Mouse (Mus musculus): ENCODE measurements around the gene Snrnp25.

GRCm38 (mm10) chr11:32238093-32238860 is 33.1 kb downstream of the Snrnp25 start:
- TF ChIP-seq CTCF (conservative IDR thresholded peaks at IDR 0.05 in 1 of 2, IDR thresholded peaks at IDR 0.05 in 1 of 2; ENCODE audit: low read depth in 2 of 2, low read length in 2 of 2), result peak; percentile 97 to 98
- TF ChIP-seq POLR2AphosphoS2 (IDR thresholded peaks at IDR 0.05; ENCODE audit: low read depth, low read length), result no peak
- TF ChIP-seq NELFE (IDR thresholded peaks at IDR 0.05; ENCODE audit: low read depth, low read length), result peak; percentile 66
- no peak for TF ChIP-seq MAFK (IDR thresholded peaks at IDR 0.05; ENCODE audit: insufficient replicate concordance, low read length)
- no peak for TF ChIP-seq BHLHE40 (IDR thresholded peaks at IDR 0.05; ENCODE audit: low read depth, low read length)
- TF ChIP-seq ZNF384 (IDR thresholded peaks at IDR 0.05; ENCODE audit: low read depth, low read length), result no peak
- TF ChIP-seq POLR2A (IDR thresholded peaks at IDR 0.05; ENCODE audit: low read depth, low read length), result no peak
- no peak for TF ChIP-seq TCF12 (IDR thresholded peaks at IDR 0.05; ENCODE audit: low read depth, low read length)
- TF ChIP-seq ZKSCAN1 (IDR thresholded peaks at IDR 0.05; ENCODE audit: borderline replicate concordance, low read depth, low read length), result no peak
- TF ChIP-seq ZC3H11A (IDR thresholded peaks at IDR 0.05; ENCODE audit: low read depth, low read length), result peak; percentile 94
- no peak for TF ChIP-seq HCFC1 (IDR thresholded peaks at IDR 0.05; ENCODE audit: low read depth, low read length)
- no peak for TF ChIP-seq EP300 (IDR thresholded peaks at IDR 0.05; ENCODE audit: low read length)
- 0 out of 2 replicates have a peak, but pooled peaks have one; percentile 28 for TF ChIP-seq ELF1 (IDR thresholded peaks at IDR 0.05; ENCODE audit: low read depth, low read length)
